Mouse (Mus musculus) 3134 (cell line): ENCODE results near the gene Trf.

Experiments used
- DNase-seq: peaks from one replicate; pipeline ENCODE4 v3.0.0-alpha.2; 2011; ENCODE audit warnings: low spot score; ENCODE audit not compliant: insufficient read length; ENCODE audit errors: extremely low read depth

Trf gene

GRCm38 (mm10) chr9:103225464-103225863 lies 4.8 kb downstream of the Trf start:
- no peak for DNase-seq

- no peak for DNase-seq
These were observed 5.5 kb downstream of the Trf start for GRCm38 (mm10) chr9:103224721-103225120.

GRCm38 (mm10) chr9:103214281-103214680 lies 16.0 kb downstream of the Trf start:
- no peak for DNase-seq

GRCm38 (mm10) chr9:103213631-103214030 lies 16.6 kb downstream of the Trf start:
- DNase-seq = no peak

- no peak for DNase-seq
These were observed 17.4 kb downstream of the Trf start for GRCm38 (mm10) chr9:103212654-103213420.

GRCm38 (mm10) chr9:103208802-103209423 lies 21.3 kb downstream of the Trf start:
- no peak for DNase-seq

GRCm38 (mm10) chr9:103207846-103208245 lies 22.4 kb downstream of the Trf start:
- DNase-seq = peak; percentile 65

GRCm38 (mm10) chr9:103205786-103206185 lies 24.5 kb downstream of the Trf start:
- DNase-seq = no peak

GRCm38 (mm10) chr9:103201561-103202260 lies 28.5 kb downstream of the Trf start, which contains the start of gene Srprb:
Gene Srprb, minus strand, starts transcription at chr9:103202137.
- DNase-seq = peak; percentile 87

GRCm38 (mm10) chr9:103188416-103188815 lies 41.8 kb downstream of the Trf start:
- DNase-seq = no peak

- no peak for DNase-seq
These were observed 43.5 kb downstream of the Trf start for GRCm38 (mm10) chr9:103186747-103187146.

- no peak for DNase-seq
These were observed 44.3 kb downstream of the Trf start for GRCm38 (mm10) chr9:103185946-103186345.

GRCm38 (mm10) chr9:103184855-103185254 lies 45.4 kb downstream of the Trf start:
- DNase-seq = no peak

GRCm38 (mm10) chr9:103181886-103182285 lies 48.4 kb downstream of the Trf start:
- no peak for DNase-seq

GRCm38 (mm10) chr9:103180807-103181565 lies 49.3 kb downstream of the Trf start:
- DNase-seq = peak; percentile 72

GRCm38 (mm10) chr9:103180303-103180702 lies 49.9 kb downstream of the Trf start:
- peak; percentile 42 for DNase-seq

- DNase-seq = no peak
These were observed 54.6 kb downstream of the Trf start for GRCm38 (mm10) chr9:103175692-103176091.

GRCm38 (mm10) chr9:103174771-103175519 lies 55.3 kb downstream of the Trf start:
- no peak for DNase-seq

- no peak for DNase-seq
These were observed 61.5 kb downstream of the Trf start for GRCm38 (mm10) chr9:103168771-103169170.

- no peak for DNase-seq
These were observed 62.2 kb downstream of the Trf start for GRCm38 (mm10) chr9:103168046-103168445.
